Mouse (Mus musculus) olfactory bulb, adult 2 months (tissue): ENCODE results near the gene Morc3.

ENCODE experiments used
- CTCF ChIP-seq: fragments of 200-500 bp; IDR thresholded peaks from 2 replicates; pipeline ENCODE4 v1.5.1; 2012; ENCODE audit warnings: low read depth, mild to moderate bottlenecking, low read length, moderate library complexity; ENCODE audit not compliant: insufficient read depth
- POLR2A ChIP-seq: fragments of 200-500 bp; IDR thresholded peaks from 2 replicates; pipeline ENCODE4 v1.6.1; 2012; ENCODE audit warnings: mild to moderate bottlenecking, low read depth, low read length, moderate library complexity; ENCODE audit not compliant: insufficient read depth

GRCm38 (mm10) chr16:93792981-93793630, 38.8 kb upstream of the Morc3 start:
- TF ChIP-seq CTCF (no peak), POLR2A (no peak)
